Mouse (Mus musculus): Measurements from ENCODE around the gene Cdh18.

GRCm38 (mm10) chr15:23016680-23017079, 467.9 kb downstream of the Cdh18 start:
- TF ChIP-seq CTCF (IDR thresholded peaks at IDR 0.05; ENCODE audit: control insufficient read depth, insufficient read depth, low read length) (no peak), POLR2A (IDR thresholded peaks at IDR 0.05; ENCODE audit: borderline replicate concordance, control insufficient read depth, low read depth, low read length) (no peak)
